Mouse (Mus musculus): ENCODE measurements around the gene Jph3. TPM values are rescaled to one million over a fixed set of nuclear protein-coding genes. Genes with fewer than 3 reads are reported as not detected.

Gene Jph3
- polyA plus RNA-seq, 1 experiment: not detected

DNA sequence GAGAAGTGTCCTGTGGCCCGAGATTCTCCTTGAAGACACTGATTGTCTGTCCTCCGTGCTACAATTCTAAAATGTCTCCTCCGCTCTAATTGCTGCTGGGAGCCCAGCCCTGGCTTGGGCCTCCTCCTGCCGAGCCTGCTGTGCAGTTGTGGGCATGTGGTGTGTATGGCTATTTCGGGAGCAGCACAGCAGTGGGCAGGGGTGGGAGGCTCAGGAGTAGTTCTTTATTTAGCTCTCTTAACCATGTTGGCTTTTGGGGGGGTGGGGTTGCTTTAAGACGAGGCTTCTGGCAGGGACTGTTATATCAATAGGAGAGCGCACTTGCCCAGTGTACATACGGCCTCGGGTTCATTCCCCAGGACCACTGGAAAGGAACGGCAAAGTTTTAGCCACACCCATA, 57.1 kb downstream of the Jph3 start:
- peak overlapping the region; percentile 20 for H3K4me2 ChIP-seq (ENCODE audit: low read depth)
- H3ac ChIP-seq (ENCODE audit: control insufficient read depth, insufficient read length): no peak overlapping the region
- TF ChIP-seq E2F4 (IDR thresholded peaks at IDR 0.05; ENCODE audit: insufficient read depth) (no peak), MYOD1 (IDR thresholded peaks at IDR 0.05; ENCODE audit: control insufficient read depth in 1 of 3, insufficient read length in 2 of 3, low read depth in 2 of 3) (peak in 1 of 3 experiments; percentile 29), POLR2A (IDR thresholded peaks at IDR 0.05; ENCODE audit: insufficient read length, low read depth) (no peak), REST (IDR thresholded peaks at IDR 0.05; ENCODE audit: insufficient read depth, insufficient read length) (no peak), MYOG (IDR thresholded peaks at IDR 0.05; ENCODE audit: control insufficient read depth in 1 of 3, insufficient read depth in 1 of 3, insufficient read length in 2 of 3, low read depth in 2 of 3) (peak in 1 of 3 experiments; percentile 54)
- H3K4me3 ChIP-seq: no peak overlapping the region
- H3K27me3 ChIP-seq (ENCODE audit: control insufficient read depth, insufficient read depth, insufficient read length): peaks cover 45% of the 10 kb centered on the region
- H3K36me3 ChIP-seq (ENCODE audit: control insufficient read depth, insufficient read depth): no peaks in the 10 kb centered on the region
- no peaks in the 10 kb centered on the region for H3K79me2 ChIP-seq (ENCODE audit: control insufficient read depth, insufficient read depth)

- Histone ChIP-seq H3K27me3 (ENCODE audit: control insufficient read depth, insufficient read depth, insufficient read length) (peaks cover 23% of the 10 kb centered on the region), H3K79me2 (ENCODE audit: control insufficient read depth, insufficient read depth) (no peaks in the 10 kb centered on the region), H3K36me3 (ENCODE audit: control insufficient read depth, insufficient read depth) (no peaks in the 10 kb centered on the region), H3K4me3 (no peak overlapping the region), H3K4me2 (ENCODE audit: low read depth) (no peak overlapping the region), H3ac (ENCODE audit: control insufficient read depth, insufficient read length) (no peak overlapping the region)
- TF ChIP-seq TCF12 (IDR thresholded peaks at IDR 0.05; ENCODE audit: insufficient read depth, poor library complexity, severe bottlenecking): no peak
- TF ChIP-seq MAX (IDR thresholded peaks at IDR 0.05; ENCODE audit: low read depth): no peak
- no peak for TF ChIP-seq USF1 (IDR thresholded peaks at IDR 0.05; ENCODE audit: low read depth)
- no peak for TF ChIP-seq SRF (IDR thresholded peaks at IDR 0.05; ENCODE audit: control insufficient read depth, insufficient read length, low read depth)
- TF ChIP-seq MYOG (IDR thresholded peaks at IDR 0.05; ENCODE audit: control insufficient read depth in 1 of 3, insufficient read depth in 1 of 3, insufficient read length in 2 of 3, low read depth in 2 of 3): no peak
- TF ChIP-seq CEBPB (IDR thresholded peaks at IDR 0.05; ENCODE audit: insufficient read depth, poor library complexity, severe bottlenecking): no peak
- no peak for TF ChIP-seq POLR2A (IDR thresholded peaks at IDR 0.05; ENCODE audit: insufficient read length, low read depth)
- TF ChIP-seq REST (IDR thresholded peaks at IDR 0.05; ENCODE audit: insufficient read depth, insufficient read length): no peak
- no peak for TF ChIP-seq E2F4 (IDR thresholded peaks at IDR 0.05; ENCODE audit: insufficient read depth)
- no peak for TF ChIP-seq POLR2AphosphoS2 (IDR thresholded peaks at IDR 0.05; ENCODE audit: insufficient read length, low read depth)
- no peak for TF ChIP-seq MYOD1 (IDR thresholded peaks at IDR 0.05; ENCODE audit: control insufficient read depth in 1 of 3, insufficient read length in 2 of 3, low read depth in 2 of 3)
- no peak for TF ChIP-seq TCF3 (IDR thresholded peaks at IDR 0.05; ENCODE audit: insufficient read length, low read depth)
These were observed 59.4 kb downstream of the Jph3 start for GRCm38 (mm10) chr8:121788786-121789185.

DNA sequence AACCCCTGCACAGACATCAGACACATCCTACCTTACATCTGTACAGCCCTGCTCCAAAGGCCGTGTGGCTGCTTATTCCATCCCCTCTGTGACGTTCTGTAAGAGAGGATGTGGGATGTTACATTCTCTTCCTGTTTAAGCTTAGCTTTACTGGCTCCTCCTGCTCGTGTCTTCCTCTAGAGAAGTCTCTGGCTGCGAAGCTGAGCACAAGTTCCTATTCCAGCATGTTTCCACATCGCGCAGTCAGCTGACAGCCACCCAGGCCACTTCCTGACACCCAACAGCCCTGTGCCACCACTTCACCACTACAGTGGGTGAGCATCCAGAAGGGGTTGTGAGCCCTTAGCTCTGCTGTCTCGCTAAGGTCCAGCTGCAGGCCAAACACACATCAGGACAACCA, 62.7 kb downstream of the Jph3 start:
- Histone ChIP-seq H3ac (ENCODE audit: control insufficient read depth, insufficient read length) (no peak overlapping the region), H3K4me2 (ENCODE audit: low read depth) (no peak overlapping the region), H3K79me2 (ENCODE audit: control insufficient read depth, insufficient read depth) (no peaks in the 10 kb centered on the region), H3K36me3 (ENCODE audit: control insufficient read depth, insufficient read depth) (no peaks in the 10 kb centered on the region), H3K27me3 (ENCODE audit: control insufficient read depth, insufficient read depth, insufficient read length) (no peaks in the 10 kb centered on the region), H3K4me3 (no peak overlapping the region)
- TF ChIP-seq TCF12 (IDR thresholded peaks at IDR 0.05; ENCODE audit: insufficient read depth, poor library complexity, severe bottlenecking) (no peak), MYOD1 (IDR thresholded peaks at IDR 0.05; ENCODE audit: control insufficient read depth in 1 of 3, insufficient read length in 2 of 3, low read depth in 2 of 3) (no peak), E2F4 (IDR thresholded peaks at IDR 0.05; ENCODE audit: insufficient read depth) (no peak), POLR2A (IDR thresholded peaks at IDR 0.05; ENCODE audit: insufficient read length, low read depth) (no peak), POLR2AphosphoS2 (IDR thresholded peaks at IDR 0.05; ENCODE audit: insufficient read length, low read depth) (no peak), SRF (IDR thresholded peaks at IDR 0.05; ENCODE audit: control insufficient read depth, insufficient read length, low read depth) (no peak), MAX (IDR thresholded peaks at IDR 0.05; ENCODE audit: low read depth) (no peak), MYOG (IDR thresholded peaks at IDR 0.05; ENCODE audit: control insufficient read depth in 1 of 3, insufficient read depth in 1 of 3, insufficient read length in 2 of 3, low read depth in 2 of 3) (no peak), USF1 (IDR thresholded peaks at IDR 0.05; ENCODE audit: low read depth) (no peak), CEBPB (IDR thresholded peaks at IDR 0.05; ENCODE audit: insufficient read depth, poor library complexity, severe bottlenecking) (no peak), TCF3 (IDR thresholded peaks at IDR 0.05; ENCODE audit: insufficient read length, low read depth) (no peak), REST (IDR thresholded peaks at IDR 0.05; ENCODE audit: insufficient read depth, insufficient read length) (no peak)

- Histone ChIP-seq H3ac (ENCODE audit: control insufficient read depth, insufficient read length) (no peak overlapping the region), H3K79me2 (ENCODE audit: control insufficient read depth, insufficient read depth) (no peaks in the 10 kb centered on the region), H3K4me2 (ENCODE audit: low read depth) (no peak overlapping the region), H3K4me3 (no peak overlapping the region), H3K36me3 (ENCODE audit: control insufficient read depth, insufficient read depth) (no peaks in the 10 kb centered on the region), H3K27me3 (ENCODE audit: control insufficient read depth, insufficient read depth, insufficient read length) (no peaks in the 10 kb centered on the region)
- TF ChIP-seq SRF (IDR thresholded peaks at IDR 0.05; ENCODE audit: control insufficient read depth, insufficient read length, low read depth): peak; percentile 63
- no peak for TF ChIP-seq POLR2A (IDR thresholded peaks at IDR 0.05; ENCODE audit: insufficient read length, low read depth)
These were observed 63.2 kb downstream of the Jph3 start for GRCm38 (mm10) chr8:121792627-121793026.

DNA sequence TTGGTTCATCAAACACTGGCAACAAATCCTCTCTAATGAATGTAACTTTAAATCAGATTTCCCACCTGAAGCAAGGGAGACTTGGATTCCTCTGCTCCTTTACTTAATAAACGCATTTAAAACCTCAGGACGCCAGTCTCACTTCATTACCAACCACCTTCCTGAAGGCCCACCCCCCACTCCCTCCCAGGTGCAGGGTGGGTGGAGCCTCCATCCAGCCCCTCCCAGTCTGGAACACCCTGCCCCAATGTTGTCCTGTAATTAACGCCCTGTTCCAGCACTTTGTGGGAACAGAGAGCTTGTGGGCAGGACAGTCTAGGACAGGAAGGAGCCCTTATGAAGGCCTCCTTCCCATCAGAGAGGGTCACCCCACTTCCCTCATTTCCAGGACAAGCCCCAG, 64.7 kb downstream of the Jph3 start:
- no peaks in the 10 kb centered on the region for H3K36me3 ChIP-seq (ENCODE audit: control insufficient read depth, insufficient read depth)
- no peaks in the 10 kb centered on the region for H3K79me2 ChIP-seq (ENCODE audit: control insufficient read depth, insufficient read depth)
- H3K4me2 ChIP-seq (ENCODE audit: low read depth): no peak overlapping the region
- no peaks in the 10 kb centered on the region for H3K27me3 ChIP-seq (ENCODE audit: control insufficient read depth, insufficient read depth, insufficient read length)
- no peak overlapping the region for H3K4me3 ChIP-seq
- no peak overlapping the region for H3ac ChIP-seq (ENCODE audit: control insufficient read depth, insufficient read length)
- TF ChIP-seq REST (IDR thresholded peaks at IDR 0.05; ENCODE audit: insufficient read depth, insufficient read length): no peak
- no peak for TF ChIP-seq CEBPB (IDR thresholded peaks at IDR 0.05; ENCODE audit: insufficient read depth, poor library complexity, severe bottlenecking)
- TF ChIP-seq SRF (IDR thresholded peaks at IDR 0.05; ENCODE audit: control insufficient read depth, insufficient read length, low read depth): no peak
- TF ChIP-seq TCF3 (IDR thresholded peaks at IDR 0.05; ENCODE audit: insufficient read length, low read depth): no peak
- TF ChIP-seq POLR2A (IDR thresholded peaks at IDR 0.05; ENCODE audit: insufficient read length, low read depth): no peak
- no peak for TF ChIP-seq TCF12 (IDR thresholded peaks at IDR 0.05; ENCODE audit: insufficient read depth, poor library complexity, severe bottlenecking)
- no peak for TF ChIP-seq USF1 (IDR thresholded peaks at IDR 0.05; ENCODE audit: low read depth)
- TF ChIP-seq E2F4 (IDR thresholded peaks at IDR 0.05; ENCODE audit: insufficient read depth): no peak
- no peak for TF ChIP-seq MYOG (IDR thresholded peaks at IDR 0.05; ENCODE audit: control insufficient read depth in 1 of 3, insufficient read depth in 1 of 3, insufficient read length in 2 of 3, low read depth in 2 of 3)
- TF ChIP-seq MYOD1 (IDR thresholded peaks at IDR 0.05; ENCODE audit: control insufficient read depth in 1 of 3, insufficient read length in 2 of 3, low read depth in 2 of 3): no peak
